Comparison of ENCODE assay signal across 8 mouse cellular contexts in genomic region chr2:69862117-69862657, GRCm38 (mm10). TPM values are rescaled to one million over a fixed set of nuclear protein-coding genes. Genes with fewer than 3 reads are reported as not detected.
DNase-seq lines count a peak whose midpoint lies in the region; ATAC-seq lines count a peak whose summit lies in the region.

No protein-coding gene starts in this region.

- peaks cover 30% of the 10 kb centered on the region for H3K36me3 ChIP-seq in heart, embryonic 13.5 days
- H3K36me3 ChIP-seq in embryonic facial prominence, embryonic 15.5 days = peaks cover 6% of the 10 kb centered on the region
- H3K36me3 ChIP-seq in limb, embryonic 13.5 days = peaks cover 23% of the 10 kb centered on the region
- peaks cover 8% of the 10 kb centered on the region; the same call in 1 of the 2 replicates for H3K36me3 ChIP-seq in stomach, embryonic 16.5 days (ENCODE audit: control insufficient read depth, insufficient read depth, low read length)

- WGBS in heart, embryonic 13.5 days = 1% methylated on average over 13 of the region's 13 CpGs
- 1% methylated on average over 13 of the region's 13 CpGs for WGBS in embryonic facial prominence, embryonic 15.5 days
- WGBS in limb, embryonic 13.5 days = 3% methylated on average over 13 of the region's 13 CpGs
- WGBS in stomach, embryonic 16.5 days = 1% methylated on average over 13 of the region's 13 CpGs

- H3K4me2 ChIP-seq in heart, embryonic 13.5 days = peak overlapping the region; percentile 80
- H3K4me2 ChIP-seq in embryonic facial prominence, embryonic 15.5 days (replicated peaks) = peak overlapping the region; percentile 60
- peak overlapping the region; percentile 86 for H3K4me2 ChIP-seq in limb, embryonic 13.5 days (replicated peaks)
- H3K4me2 ChIP-seq in stomach, embryonic 16.5 days (ENCODE audit: low read depth, low read length) = peak overlapping the region; percentile 70

- H3K9ac ChIP-seq in heart, embryonic 13.5 days = peak overlapping the region; percentile 100
- H3K9ac ChIP-seq in embryonic facial prominence, embryonic 15.5 days = peak overlapping the region; percentile 100
- H3K9ac ChIP-seq in limb, embryonic 13.5 days = peak overlapping the region; percentile 100
- peak overlapping the region; percentile 100 for H3K9ac ChIP-seq in stomach, embryonic 16.5 days (ENCODE audit: low read length)

- peaks cover 27% of the 10 kb centered on the region for H3K4me1 ChIP-seq in heart, embryonic 13.5 days
- peaks cover 6% of the 10 kb centered on the region for H3K4me1 ChIP-seq in embryonic facial prominence, embryonic 15.5 days
- H3K4me1 ChIP-seq in limb, embryonic 13.5 days = peaks cover 15% of the 10 kb centered on the region
- H3K4me1 ChIP-seq in stomach, embryonic 16.5 days (ENCODE audit: control insufficient read depth, insufficient read depth, low read length) = peaks cover 5% of the 10 kb centered on the region; the same call in 1 of the 2 replicates

- H3K4me3 ChIP-seq in heart, embryonic 13.5 days = peak overlapping the region; percentile 100
- H3K4me3 ChIP-seq in embryonic facial prominence, embryonic 15.5 days (replicated peaks) = peak overlapping the region; percentile 100
- H3K4me3 ChIP-seq in limb, embryonic 13.5 days = peak overlapping the region; percentile 99
- peak overlapping the region; percentile 84 for H3K4me3 ChIP-seq in stomach, embryonic 16.5 days (replicated peaks; ENCODE audit: low read length)

- no peak for DNase-seq in heart, postnatal 4 days
- peak; percentile 30 for DNase-seq in CD4-positive, CD25-positive, alpha-beta regulatory T cell, adult 2 months (ENCODE audit: low read depth, low spot score)
- DNase-seq in ovary, postnatal 10 days (ENCODE audit: low spot score) = no peak
- DNase-seq in thymus, postnatal 36 days = no peak

- ATAC-seq in heart, embryonic 13.5 days (ENCODE audit: extremely low read depth, insufficient number of reproducible peaks, low FRiP score, low TSS enrichment) = no peak
- no peak for ATAC-seq in embryonic facial prominence, embryonic 15.5 days (ENCODE audit: insufficient number of reproducible peaks, low FRiP score, low TSS enrichment, low read depth)
- ATAC-seq in limb, embryonic 13.5 days (ENCODE audit: low FRiP score, low read depth) = no peak
- no peak for ATAC-seq in stomach, embryonic 16.5 days (ENCODE audit: insufficient read depth, low FRiP score)

- peak overlapping the region; percentile 92 for H3K27ac ChIP-seq in heart, embryonic 13.5 days (replicated peaks)
- H3K27ac ChIP-seq in embryonic facial prominence, embryonic 15.5 days (replicated peaks) = peak overlapping the region; percentile 93
- peak overlapping the region; percentile 92 for H3K27ac ChIP-seq in limb, embryonic 13.5 days
- peak overlapping the region; percentile 92 for H3K27ac ChIP-seq in stomach, embryonic 16.5 days (ENCODE audit: low read length)

- no peaks in the 10 kb centered on the region for H3K27me3 ChIP-seq in heart, embryonic 13.5 days (replicated peaks)
- no peaks in the 10 kb centered on the region for H3K27me3 ChIP-seq in embryonic facial prominence, embryonic 15.5 days
- no peaks in the 10 kb centered on the region for H3K27me3 ChIP-seq in limb, embryonic 13.5 days
- H3K27me3 ChIP-seq in stomach, embryonic 16.5 days (ENCODE audit: control insufficient read depth, insufficient read depth, low read length) = no peaks in the 10 kb centered on the region

- no peaks in the 10 kb centered on the region for H3K9me3 ChIP-seq in heart, embryonic 13.5 days
- H3K9me3 ChIP-seq in embryonic facial prominence, embryonic 15.5 days (replicated peaks) = no peaks in the 10 kb centered on the region
- H3K9me3 ChIP-seq in limb, embryonic 13.5 days = no peaks in the 10 kb centered on the region
- H3K9me3 ChIP-seq in stomach, embryonic 16.5 days (replicated peaks; ENCODE audit: control insufficient read depth, low read length) = no peaks in the 10 kb centered on the region

RNA-seq across cellular contexts. Expression of gene Ssb, which starts 0.8 kb away (rescaled TPM):
- 193 and 222 TPM in 2 replicates for polyA plus RNA-seq in heart, embryonic 13.5 days (2015; fragmentation: Nextera tagmentation; extraction: Ambion mirVana)
- 100 to 1,000 TPM; 112 to 114 TPM for total RNA-seq in heart, postnatal 4 days (2021)
- polyA plus RNA-seq in embryonic facial prominence, embryonic 15.5 days (2015; fragmentation: Nextera tagmentation; extraction: Ambion mirVana) = 287 and 315 TPM in 2 replicates
- polyA plus RNA-seq in limb, embryonic 13.5 days (2015; fragmentation: Nextera tagmentation; extraction: Ambion mirVana) = 379 and 400 TPM in 2 replicates
- polyA plus RNA-seq in stomach, embryonic 16.5 days (2015; fragmentation: Nextera tagmentation; extraction: Ambion mirVana) = 244 and 263 TPM in 2 replicates

RNA-seq across cellular contexts. Expression of gene Mettl5, which starts 23.2 kb away (rescaled TPM):
- 32.6 and 37.3 TPM in 2 replicates for polyA plus RNA-seq in heart, embryonic 13.5 days (2015; fragmentation: Nextera tagmentation; extraction: Ambion mirVana)
- total RNA-seq in heart, postnatal 4 days (2021) = 10 to 100 TPM; 21.6 to 22.1 TPM
- polyA plus RNA-seq in embryonic facial prominence, embryonic 15.5 days (2015; fragmentation: Nextera tagmentation; extraction: Ambion mirVana) = 35.8 and 36.6 TPM in 2 replicates
- 36.2 and 40.5 TPM in 2 replicates for polyA plus RNA-seq in limb, embryonic 13.5 days (2015; fragmentation: Nextera tagmentation; extraction: Ambion mirVana)
- polyA plus RNA-seq in stomach, embryonic 16.5 days (2015; fragmentation: Nextera tagmentation; extraction: Ambion mirVana) = 36.8 and 36.9 TPM in 2 replicates

RNA-seq across cellular contexts. Expression of gene Ubr3, which starts 34.9 kb away (rescaled TPM):
- 10.0 and 11.3 TPM in 2 replicates for polyA plus RNA-seq in heart, embryonic 13.5 days (2015; fragmentation: Nextera tagmentation; extraction: Ambion mirVana)
- total RNA-seq in heart, postnatal 4 days (2021) = 10 to 100 TPM; 87.2 to 88.7 TPM
- 11.7 and 15.0 TPM in 2 replicates for polyA plus RNA-seq in embryonic facial prominence, embryonic 15.5 days (2015; fragmentation: Nextera tagmentation; extraction: Ambion mirVana)
- 13.8 and 14.6 TPM in 2 replicates for polyA plus RNA-seq in limb, embryonic 13.5 days (2015; fragmentation: Nextera tagmentation; extraction: Ambion mirVana)
- polyA plus RNA-seq in stomach, embryonic 16.5 days (2015; fragmentation: Nextera tagmentation; extraction: Ambion mirVana) = 11.8 and 12.7 TPM in 2 replicates

RNA-seq across cellular contexts. Expression of gene Klhl23, which starts 40.4 kb away (rescaled TPM):
- polyA plus RNA-seq in heart, embryonic 13.5 days (2015; fragmentation: Nextera tagmentation; extraction: Ambion mirVana) = 42.8 and 47.3 TPM in 2 replicates
- 10 to 100 TPM; 56.7 to 62.7 TPM for total RNA-seq in heart, postnatal 4 days (2021)
- 24.5 and 25.8 TPM in 2 replicates for polyA plus RNA-seq in embryonic facial prominence, embryonic 15.5 days (2015; fragmentation: Nextera tagmentation; extraction: Ambion mirVana)
- polyA plus RNA-seq in limb, embryonic 13.5 days (2015; fragmentation: Nextera tagmentation; extraction: Ambion mirVana) = 29.2 and 31.6 TPM in 2 replicates
- polyA plus RNA-seq in stomach, embryonic 16.5 days (2015; fragmentation: Nextera tagmentation; extraction: Ambion mirVana) = 43.9 and 47.3 TPM in 2 replicates
